Comparison of ENCODE assay signal across 16 mouse cellular contexts in genomic region chr12:53875226-53875625, GRCm38 (mm10).
DNase-seq lines count a peak whose midpoint lies in the region; ATAC-seq and TF ChIP-seq lines count a peak whose summit lies in the region.
"Had no signal": no experiment of that assay in that cellular context is flagged by ENCODE, and none has a peak within 500 bp of the region (broad histone marks: within the 10 kb centered on the region; RNA-seq: fewer than 3 reads in every experiment).

No protein-coding gene starts in this region.

- no peak for TF ChIP-seq CTCF in stomach, postnatal 0 days (IDR thresholded peaks at IDR 0.05; ENCODE audit: low read depth)

- no peak overlapping the region for H3K9ac ChIP-seq in hindbrain, embryonic 16.5 days (ENCODE audit: low read depth, low read length)
- no peak overlapping the region for H3K9ac ChIP-seq in hindbrain, embryonic 12.5 days
- H3K9ac ChIP-seq in midbrain, embryonic 11.5 days (ENCODE audit: low read length) = no peak overlapping the region
- no peak overlapping the region for H3K9ac ChIP-seq in midbrain, embryonic 16.5 days (ENCODE audit: low read depth, low read length)
- H3K9ac ChIP-seq in embryonic facial prominence, embryonic 14.5 days (ENCODE audit: low read depth, low read length) = no peak overlapping the region
- H3K9ac ChIP-seq in stomach, postnatal 0 days (ENCODE audit: low read length) = no peak overlapping the region
- H3K9ac ChIP-seq: liver, embryonic 12.5 days had no signal

- H3K9me3 ChIP-seq in hindbrain, embryonic 16.5 days (ENCODE audit: control insufficient read depth, low read length) = no peaks in the 10 kb centered on the region
- no peaks in the 10 kb centered on the region for H3K9me3 ChIP-seq in hindbrain, embryonic 12.5 days (replicated peaks)
- no peaks in the 10 kb centered on the region for H3K9me3 ChIP-seq in midbrain, embryonic 11.5 days (ENCODE audit: control insufficient read depth, low read length)
- 0 out of 2 replicates have a peak, but pooled peaks cover 3% of the 10 kb centered on the region for H3K9me3 ChIP-seq in midbrain, embryonic 16.5 days (replicated peaks; ENCODE audit: control insufficient read depth, low read length, poor library complexity, severe bottlenecking)
- H3K9me3 ChIP-seq in embryonic facial prominence, embryonic 14.5 days (ENCODE audit: control insufficient read depth, low read length) = no peaks in the 10 kb centered on the region
- H3K9me3 ChIP-seq in stomach, postnatal 0 days (ENCODE audit: control insufficient read depth, low read length) = no peaks in the 10 kb centered on the region
- H3K9me3 ChIP-seq: liver, embryonic 12.5 days had no signal

- H3K4me1 ChIP-seq in hindbrain, embryonic 16.5 days (ENCODE audit: control insufficient read depth, insufficient read depth, low read depth, low read length) = 0 out of 2 replicates have a peak, but pooled peaks cover 2% of the 10 kb centered on the region
- H3K4me1 ChIP-seq in hindbrain, embryonic 12.5 days = no peaks in the 10 kb centered on the region
- H3K4me1 ChIP-seq in midbrain, embryonic 11.5 days (ENCODE audit: control insufficient read depth, insufficient read depth, low read length) = no peaks in the 10 kb centered on the region
- no peaks in the 10 kb centered on the region for H3K4me1 ChIP-seq in midbrain, embryonic 16.5 days (ENCODE audit: control insufficient read depth, insufficient read depth, low read length)
- H3K4me1 ChIP-seq in embryonic facial prominence, embryonic 14.5 days (ENCODE audit: control insufficient read depth, insufficient read depth, low read length) = no peaks in the 10 kb centered on the region
- H3K4me1 ChIP-seq in stomach, postnatal 0 days (replicated peaks; ENCODE audit: control insufficient read depth, insufficient read depth) = no peaks in the 10 kb centered on the region
- H3K4me1 ChIP-seq: liver, embryonic 12.5 days had no signal

- H3K36me3 ChIP-seq in hindbrain, embryonic 16.5 days (ENCODE audit: control insufficient read depth, insufficient read depth, low read length) = no peaks in the 10 kb centered on the region
- no peaks in the 10 kb centered on the region for H3K36me3 ChIP-seq in hindbrain, embryonic 12.5 days
- no peaks in the 10 kb centered on the region for H3K36me3 ChIP-seq in midbrain, embryonic 11.5 days (ENCODE audit: control insufficient read depth, insufficient read depth, low read length)
- no peaks in the 10 kb centered on the region for H3K36me3 ChIP-seq in midbrain, embryonic 16.5 days (ENCODE audit: control insufficient read depth, insufficient read depth, low read length)
- H3K36me3 ChIP-seq in embryonic facial prominence, embryonic 14.5 days (ENCODE audit: control insufficient read depth, insufficient read depth, low read length) = no peaks in the 10 kb centered on the region
- no peaks in the 10 kb centered on the region for H3K36me3 ChIP-seq in stomach, postnatal 0 days (ENCODE audit: control insufficient read depth, insufficient read depth, low read length)
- H3K36me3 ChIP-seq: G1E; liver, embryonic 12.5 days had no signal

- H3K27ac ChIP-seq in hindbrain, embryonic 16.5 days (ENCODE audit: low read depth, low read length) = no peak overlapping the region
- H3K27ac ChIP-seq in hindbrain, embryonic 12.5 days = no peak overlapping the region
- no peak overlapping the region for H3K27ac ChIP-seq in midbrain, embryonic 11.5 days (ENCODE audit: low read depth, low read length)
- H3K27ac ChIP-seq in midbrain, embryonic 16.5 days (ENCODE audit: low read length) = no peak overlapping the region
- H3K27ac ChIP-seq in embryonic facial prominence, embryonic 14.5 days (replicated peaks; ENCODE audit: low read depth, low read length) = no peak overlapping the region
- H3K27ac ChIP-seq in stomach, postnatal 0 days (replicated peaks) = no peak overlapping the region
- H3K27ac ChIP-seq: liver, embryonic 12.5 days had no signal

- no peak for TF ChIP-seq EP300 in stomach, postnatal 0 days (optimal IDR thresholded peaks at IDR 0.05)

- peak; percentile 73 for DNase-seq in midbrain, embryonic 11.5 days (ENCODE audit: low spot score, missing footprints)
- peak; percentile 59 for DNase-seq in embryonic facial prominence, embryonic 14.5 days (ENCODE audit: low spot score)
- no peak for DNase-seq in urinary bladder, adult 18-20 months (ENCODE audit: low spot score in 2 of 2)
- DNase-seq in stomach, postnatal 0 days (ENCODE audit: low spot score) = no peak
- DNase-seq: adrenal gland, adult 2 months; cerebellum, adult 18-20 months; kidney, adult 9 months; right cerebral cortex, postnatal 25 days had no signal

- peak; percentile 69 for ATAC-seq in hindbrain, embryonic 16.5 days
- ATAC-seq in hindbrain, embryonic 12.5 days (ENCODE audit: low FRiP score) = no peak
- ATAC-seq in midbrain, embryonic 11.5 days (ENCODE audit: low FRiP score) = no peak
- no peak for ATAC-seq in midbrain, embryonic 16.5 days
- ATAC-seq in embryonic facial prominence, embryonic 14.5 days (ENCODE audit: low read depth) = peak; percentile 82
- ATAC-seq in stomach, postnatal 0 days (ENCODE audit: low FRiP score, low TSS enrichment) = no peak
- ATAC-seq: liver, embryonic 12.5 days; lung, postnatal 0 days had no signal

- 34% methylated on average over 3 of the region's 3 CpGs for WGBS in hindbrain, embryonic 16.5 days
- WGBS in hindbrain, embryonic 12.5 days = 35% methylated on average over 3 of the region's 3 CpGs
- 42% methylated on average over 3 of the region's 3 CpGs for WGBS in midbrain, embryonic 11.5 days
- WGBS in midbrain, embryonic 16.5 days = 68% methylated on average over 3 of the region's 3 CpGs
- WGBS in embryonic facial prominence, embryonic 14.5 days = 45% methylated on average over 3 of the region's 3 CpGs
- WGBS in stomach, postnatal 0 days = 53% methylated on average over 3 of the region's 3 CpGs

- H3K4me3 ChIP-seq in hindbrain, embryonic 16.5 days (ENCODE audit: low read length) = no peak overlapping the region
- H3K4me3 ChIP-seq in hindbrain, embryonic 12.5 days = no peak overlapping the region
- no peak overlapping the region for H3K4me3 ChIP-seq in midbrain, embryonic 11.5 days (ENCODE audit: low read depth, low read length)
- H3K4me3 ChIP-seq in midbrain, embryonic 16.5 days (ENCODE audit: low read depth, low read length) = no peak overlapping the region
- no peak overlapping the region for H3K4me3 ChIP-seq in embryonic facial prominence, embryonic 14.5 days (ENCODE audit: low read depth, low read length)
- H3K4me3 ChIP-seq in stomach, postnatal 0 days (ENCODE audit: low read depth, low read length) = no peak overlapping the region
- H3K4me3 ChIP-seq: erythroblast, embryonic 14.5 days; liver, embryonic 12.5 days; myocyte had no signal

- H3K27me3 ChIP-seq in hindbrain, embryonic 16.5 days (replicated peaks; ENCODE audit: control insufficient read depth, insufficient read depth, low read length) = no peaks in the 10 kb centered on the region
- no peaks in the 10 kb centered on the region for H3K27me3 ChIP-seq in hindbrain, embryonic 12.5 days
- H3K27me3 ChIP-seq in midbrain, embryonic 11.5 days (ENCODE audit: control insufficient read depth, insufficient read depth, low read length) = no peaks in the 10 kb centered on the region
- H3K27me3 ChIP-seq in midbrain, embryonic 16.5 days (ENCODE audit: control insufficient read depth, insufficient read depth, low read depth, low read length) = no peaks in the 10 kb centered on the region
- no peaks in the 10 kb centered on the region for H3K27me3 ChIP-seq in embryonic facial prominence, embryonic 14.5 days (replicated peaks; ENCODE audit: control insufficient read depth, insufficient read depth, low read length)
- no peaks in the 10 kb centered on the region for H3K27me3 ChIP-seq in stomach, postnatal 0 days (ENCODE audit: control insufficient read depth, insufficient read depth, low read length)

- H3K4me2 ChIP-seq in hindbrain, embryonic 16.5 days (ENCODE audit: low read length) = no peak overlapping the region
- no peak overlapping the region for H3K4me2 ChIP-seq in hindbrain, embryonic 12.5 days (replicated peaks)
- no peak overlapping the region for H3K4me2 ChIP-seq in midbrain, embryonic 11.5 days
- H3K4me2 ChIP-seq in midbrain, embryonic 16.5 days (ENCODE audit: low read length) = no peak overlapping the region
- H3K4me2 ChIP-seq in embryonic facial prominence, embryonic 14.5 days (ENCODE audit: low read depth, low read length) = no peak overlapping the region
- H3K4me2 ChIP-seq in stomach, postnatal 0 days (replicated peaks; ENCODE audit: low read depth) = no peak overlapping the region
- H3K4me2 ChIP-seq: liver, embryonic 12.5 days had no signal

Comparison
In these comparisons a context has a peak if more than half of its experiments do, and no peak if none do; other contexts are left out.
1. ATAC-seq: peak in hindbrain, embryonic 16.5 days (single experiment) and embryonic facial prominence, embryonic 14.5 days (single experiment); none in hindbrain, embryonic 12.5 days (single experiment), midbrain, embryonic 11.5 days (single experiment), midbrain, embryonic 16.5 days (single experiment) and stomach, postnatal 0 days (single experiment).
2. DNase-seq: peak in midbrain, embryonic 11.5 days (single experiment) and embryonic facial prominence, embryonic 14.5 days (single experiment); none in urinary bladder, adult 18-20 months (0 of 2) and stomach, postnatal 0 days (single experiment).